Mouse (Mus musculus): Measurements from ENCODE around the gene Pkdcc.

Gene Pkdcc

DNA sequence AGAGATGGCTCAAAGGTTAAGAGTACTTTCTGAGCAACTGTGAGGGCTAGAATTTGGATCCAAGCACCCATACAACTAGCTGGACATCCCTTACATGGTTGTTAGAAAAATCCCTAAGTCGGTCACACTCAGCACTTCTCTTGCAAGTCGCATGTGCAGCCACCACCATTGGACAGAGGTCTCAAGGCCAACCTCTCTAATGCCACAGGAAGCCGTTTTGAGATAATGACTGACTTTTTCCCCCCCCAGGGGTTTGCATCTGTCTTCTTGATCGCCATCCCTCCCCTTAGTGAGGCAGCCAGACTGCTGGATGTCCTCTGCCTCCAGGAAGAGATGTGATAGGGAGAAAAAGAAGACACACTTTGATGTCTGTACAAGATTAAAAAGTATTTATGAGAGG is 32.1 kb downstream of the Pkdcc start:
- DNase-seq = no peak

- DNase-seq = no peak
These were observed 33.4 kb downstream of the Pkdcc start for GRCm38 (mm10) chr17:83248467-83248866.

- DNase-seq = no peak
These were observed 35.9 kb downstream of the Pkdcc start for GRCm38 (mm10) chr17:83250903-83251526.

- peak; percentile 43 for DNase-seq
These were observed 38.1 kb downstream of the Pkdcc start for GRCm38 (mm10) chr17:83253051-83253649.

GRCm38 (mm10) chr17:83267202-83268128 is 52.4 kb downstream of the Pkdcc start:
- DNase-seq = peak; percentile 54

DNA sequence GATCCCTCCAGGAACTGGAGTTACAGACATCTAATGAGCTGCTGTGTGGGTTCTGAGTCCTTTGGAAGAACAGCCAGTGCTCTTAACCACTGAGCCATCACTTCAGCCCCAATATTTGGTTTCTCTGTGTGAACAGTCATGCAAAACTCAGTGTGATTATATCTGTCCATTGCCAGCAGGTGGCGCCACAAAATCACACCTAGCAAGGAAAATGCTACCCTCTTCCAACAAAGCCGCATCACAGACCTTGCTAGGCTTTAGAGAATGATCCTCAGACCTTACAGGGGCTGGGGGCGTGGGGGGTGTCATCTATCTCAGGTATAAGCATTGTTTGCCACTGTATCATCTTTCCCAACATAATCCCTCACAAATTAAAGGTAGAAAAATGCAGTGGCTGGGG is 56.4 kb downstream of the Pkdcc start:
- DNase-seq = peak; percentile 83

DNA sequence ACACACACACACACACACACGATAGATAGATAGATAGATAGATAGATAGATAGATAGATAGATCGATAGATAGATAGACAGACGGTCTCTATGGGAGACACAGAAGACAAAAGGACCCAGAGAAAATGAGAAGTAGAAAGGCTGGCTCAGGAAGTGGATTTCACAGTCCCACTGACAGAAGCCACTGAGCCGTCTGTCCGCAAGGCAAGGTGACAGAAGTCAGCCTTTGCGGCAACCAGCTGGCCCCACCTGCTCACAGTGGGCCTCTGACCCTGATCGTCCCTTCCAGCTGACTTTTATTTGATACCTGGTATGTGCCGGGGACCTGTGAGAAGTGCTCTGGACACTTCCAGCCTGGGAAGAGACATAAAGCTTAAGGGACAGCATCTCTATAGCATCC is 57.5 kb downstream of the Pkdcc start:
- no peak for DNase-seq

DNA sequence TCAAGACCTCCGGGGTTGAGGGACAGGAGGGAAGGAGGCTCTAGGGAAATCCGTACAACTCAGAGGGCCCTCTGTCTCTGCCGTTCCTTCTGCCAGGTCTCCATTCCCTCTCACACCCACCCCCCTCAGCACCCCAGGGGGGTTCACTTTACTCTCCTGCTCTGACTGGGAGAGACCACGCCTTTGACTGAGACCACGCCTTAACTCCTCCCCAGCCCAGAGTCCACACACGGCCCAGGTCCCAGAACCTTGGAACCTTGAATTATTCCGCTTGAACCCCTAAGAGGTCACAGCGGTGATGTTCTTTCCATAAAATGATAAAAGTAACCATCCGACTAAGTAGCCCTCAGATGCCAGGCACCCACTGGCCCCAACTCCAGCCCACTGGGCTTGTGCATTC is 58.5 kb downstream of the Pkdcc start:
- DNase-seq = peak; percentile 49

GRCm38 (mm10) chr17:83274101-83274500 is 59.0 kb downstream of the Pkdcc start:
- peak; percentile 34 for DNase-seq
